Mouse (Mus musculus) MEL (cell line): ENCODE measurements around the gene Zfp157. TPM values are rescaled to one million over a fixed set of nuclear protein-coding genes. Genes with fewer than 3 reads are reported as not detected.
A peak's percentile ranks its signal among the peaks of the same experiment; 100 is the strongest.

ENCODE experiments used
- DNase-seq: peaks from one replicate; pipeline ENCODE4 v3.0.0; 2011; ENCODE audit warnings: low read depth, low spot score
- H3K27ac ChIP-seq: 2 replicates; pipeline ENCODE4 v1.5.1; 2012; ENCODE audit warnings: low read depth, mild to moderate bottlenecking, control low read depth, low read length, moderate library complexity; ENCODE audit not compliant: control insufficient read depth
- H3K27me3 ChIP-seq, 2 experiments: fragments of 150-350 bp in 1 of 2; sonication (generic) in 1 of 2; 2 replicates each; pipeline ENCODE4 v1.6.1; 2012; ENCODE audit warnings: low read length in 2 of 2, mild to moderate bottlenecking in 2 of 2, improper control_type of control experiment in 1 of 2, moderate library complexity in 1 of 2; ENCODE audit not compliant: insufficient read depth in 2 of 2, control insufficient read depth in 1 of 2
- H3K36me3 ChIP-seq, 2 experiments: 2 replicates each; pipeline ENCODE4 v1.6.1; 2012 to 2014; ENCODE audit warnings: low read length in 2 of 2, improper control_type of control experiment in 1 of 2, inconsistent platforms in 1 of 2, mild to moderate bottlenecking in 1 of 2; ENCODE audit not compliant: insufficient read depth in 2 of 2, control insufficient read depth in 1 of 2
- H3K4me1 ChIP-seq, 2 experiments: fragments of 150-350 bp in 1 of 2; sonication (generic) in 1 of 2; 2 replicates each; pipeline ENCODE4 v1.6.1; 2012; ENCODE audit warnings: low read length in 2 of 2, improper control_type of control experiment in 1 of 2, mild to moderate bottlenecking in 1 of 2; ENCODE audit not compliant: insufficient read depth in 2 of 2, control insufficient read depth in 1 of 2
- H3K4me3 ChIP-seq, 2 experiments: fragments of 150-350 bp in 1 of 2; sonication (generic) in 1 of 2; 2 replicates each; pipeline ENCODE4 v1.5.1; 2012; ENCODE audit warnings: low read depth in 2 of 2, low read length in 2 of 2, mild to moderate bottlenecking in 2 of 2, moderate library complexity in 2 of 2, control low read depth in 1 of 2, improper control_type of control experiment in 1 of 2; ENCODE audit not compliant: control insufficient read depth in 1 of 2, insufficient read depth in 1 of 2
- H3K79me2 ChIP-seq: 2 replicates; pipeline ENCODE4 v1.6.1; 2012; ENCODE audit warnings: mild to moderate bottlenecking, low read length, moderate library complexity; ENCODE audit not compliant: control insufficient read depth, poor library complexity, insufficient read depth
- H3K9ac ChIP-seq: 2 replicates; pipeline ENCODE4 v1.6.1; 2012; ENCODE audit warnings: low read depth, mild to moderate bottlenecking, control low read depth, low read length, moderate library complexity; ENCODE audit not compliant: control insufficient read depth, poor library complexity, severe bottlenecking
- H3K9me3 ChIP-seq: fragments of 150-350 bp; sonication (generic); replicated peaks from 2 replicates; pipeline ENCODE4 v1.6.1; 2012; ENCODE audit warnings: mild to moderate bottlenecking, low read length, improper control_type of control experiment, moderate library complexity; ENCODE audit not compliant: insufficient read depth
- BHLHE40 ChIP-seq: IDR thresholded peaks from 2 replicates; pipeline ENCODE4 v1.6.1; 2012; ENCODE audit warnings: low read depth, mild to moderate bottlenecking, inconsistent platforms, low read length, improper control_type of control experiment, borderline replicate concordance
- CHD1 ChIP-seq: IDR thresholded peaks from 2 replicates; pipeline ENCODE4 v1.6.1; 2012; ENCODE audit warnings: low read depth, mild to moderate bottlenecking, inconsistent platforms, low read length, improper control_type of control experiment
- CHD2 ChIP-seq: IDR thresholded peaks from 2 replicates; pipeline ENCODE4 v1.6.1; 2011; ENCODE audit warnings: low read length, improper control_type of control experiment
- CTCF ChIP-seq, 3 experiments: IDR thresholded peaks in 2 of 3; conservative IDR thresholded peaks in 1 of 3; 2 replicates each; pipeline ENCODE4 v1.5.1; 2011 to 2012; ENCODE audit warnings: low read length in 3 of 3, low read depth in 2 of 3, mild to moderate bottlenecking in 2 of 3, improper control_type of control experiment in 1 of 3, inconsistent platforms in 1 of 3, mixed read lengths in 1 of 3, moderate library complexity in 1 of 3; ENCODE audit not compliant: control insufficient read depth in 1 of 3, insufficient read depth in 1 of 3, poor library complexity in 1 of 3, severe bottlenecking in 1 of 3
- ELF1 ChIP-seq: IDR thresholded peaks from 2 replicates; pipeline ENCODE4 v1.6.1; 2014; ENCODE audit warnings: low read depth, mild to moderate bottlenecking, inconsistent platforms, low read length, improper control_type of control experiment, moderate library complexity
- EP300 ChIP-seq, 2 experiments: IDR thresholded peaks; 2 replicates each; pipeline ENCODE4 v1.6.1; 2011; ENCODE audit warnings: improper control_type of control experiment in 2 of 2, low read length in 2 of 2, low read depth in 1 of 2, mild to moderate bottlenecking in 1 of 2
- ETS1 ChIP-seq: IDR thresholded peaks from 2 replicates; pipeline ENCODE4 v1.6.1; 2012; ENCODE audit warnings: low read depth, mild to moderate bottlenecking, inconsistent platforms, low read length, improper control_type of control experiment, moderate library complexity
- GABPA ChIP-seq: IDR thresholded peaks from 2 replicates; pipeline ENCODE4 v1.6.1; 2012; ENCODE audit warnings: low read depth, mild to moderate bottlenecking, inconsistent platforms, low read length, improper control_type of control experiment, moderate library complexity
- GATA1 ChIP-seq: IDR thresholded peaks from 2 replicates; pipeline ENCODE4 v1.6.1; 2011; ENCODE audit warnings: low read depth, low read length, improper control_type of control experiment
- HCFC1 ChIP-seq: IDR thresholded peaks from 2 replicates; pipeline ENCODE4 v1.6.1; 2012; ENCODE audit warnings: low read depth, mild to moderate bottlenecking, inconsistent platforms, low read length, improper control_type of control experiment, moderate library complexity
- JUND ChIP-seq: IDR thresholded peaks from 2 replicates; pipeline ENCODE4 v1.6.1; 2011; ENCODE audit warnings: low read depth, mild to moderate bottlenecking, improper control_type of control experiment, low read length
- KAT2A ChIP-seq: conservative IDR thresholded peaks from 2 replicates; pipeline ENCODE4 v1.6.1; 2012; ENCODE audit warnings: low read depth, low read length, improper control_type of control experiment, inconsistent platforms
- MAFK ChIP-seq: IDR thresholded peaks from 2 replicates; pipeline ENCODE4 v1.6.1; 2011; ENCODE audit warnings: low read depth, mild to moderate bottlenecking, low read length, improper control_type of control experiment, borderline replicate concordance
- MAX ChIP-seq: IDR thresholded peaks from 2 replicates; pipeline ENCODE4 v1.6.1; 2011; ENCODE audit warnings: low read length, improper control_type of control experiment
- MAZ ChIP-seq: IDR thresholded peaks from 2 replicates; pipeline ENCODE4 v1.6.1; 2012; ENCODE audit warnings: low read depth, mild to moderate bottlenecking, inconsistent platforms, low read length, improper control_type of control experiment
- MEF2A ChIP-seq: IDR thresholded peaks from 2 replicates; pipeline ENCODE4 v1.6.1; 2014; ENCODE audit warnings: low read depth, mild to moderate bottlenecking, inconsistent platforms, low read length, improper control_type of control experiment; ENCODE audit not compliant: poor library complexity, insufficient replicate concordance, severe bottlenecking; ENCODE audit errors: extremely low read depth
- MXI1 ChIP-seq: IDR thresholded peaks from 2 replicates; pipeline ENCODE4 v1.6.1; 2011; ENCODE audit warnings: mild to moderate bottlenecking, low read depth, low read length, improper control_type of control experiment
- MYB ChIP-seq: IDR thresholded peaks from 2 replicates; pipeline ENCODE4 v1.6.1; 2011; ENCODE audit warnings: mild to moderate bottlenecking, low read depth, low read length, improper control_type of control experiment
- MYC ChIP-seq: IDR thresholded peaks from 2 replicates; pipeline ENCODE4 v1.6.1; 2011; ENCODE audit warnings: low read depth, mild to moderate bottlenecking, low read length, improper control_type of control experiment, moderate library complexity
- NRF1 ChIP-seq: IDR thresholded peaks from 2 replicates; pipeline ENCODE4 v1.6.1; 2014; ENCODE audit warnings: low read depth, mild to moderate bottlenecking, inconsistent platforms, low read length, improper control_type of control experiment, moderate library complexity; ENCODE audit not compliant: poor library complexity, insufficient read depth, severe bottlenecking
- POLR2AphosphoS5 ChIP-seq: IDR thresholded peaks from 2 replicates; pipeline ENCODE4 v1.6.1; 2012; ENCODE audit warnings: low read depth, borderline replicate concordance, mild to moderate bottlenecking, inconsistent platforms, low read length, moderate library complexity, mixed read lengths
- RAD21 ChIP-seq: IDR thresholded peaks from 2 replicates; pipeline ENCODE4 v1.6.1; 2011; ENCODE audit warnings: mild to moderate bottlenecking, low read depth, low read length, improper control_type of control experiment
- SIN3A ChIP-seq: IDR thresholded peaks from 2 replicates; pipeline ENCODE4 v1.6.1; 2012; ENCODE audit warnings: low read length, improper control_type of control experiment, inconsistent platforms
- SMC3 ChIP-seq: IDR thresholded peaks from 2 replicates; pipeline ENCODE4 v1.6.1; 2011; ENCODE audit warnings: low read depth, low read length, improper control_type of control experiment
- TAL1 ChIP-seq: IDR thresholded peaks from 2 replicates; pipeline ENCODE4 v1.6.1; 2012; ENCODE audit warnings: mild to moderate bottlenecking, inconsistent platforms, low read length, moderate library complexity, mixed read lengths
- TBP ChIP-seq: IDR thresholded peaks from 2 replicates; pipeline ENCODE4 v1.8.0; 2011; ENCODE audit warnings: low read depth, low read length, improper control_type of control experiment
- TCF12 ChIP-seq: IDR thresholded peaks from 2 replicates; pipeline ENCODE4 v1.6.1; 2014; ENCODE audit warnings: low read depth, mild to moderate bottlenecking, inconsistent platforms, low read length, improper control_type of control experiment, moderate library complexity
- UBTF ChIP-seq: IDR thresholded peaks from 2 replicates; pipeline ENCODE4 v1.6.1; 2012; ENCODE audit warnings: low read depth, mild to moderate bottlenecking, inconsistent platforms, low read length, improper control_type of control experiment, moderate library complexity, borderline replicate concordance; ENCODE audit not compliant: insufficient read depth
- USF1 ChIP-seq: IDR thresholded peaks from 2 replicates; pipeline ENCODE4 v1.6.1; 2014; ENCODE audit warnings: low read depth, mild to moderate bottlenecking, inconsistent platforms, low read length, improper control_type of control experiment, moderate library complexity
- USF2 ChIP-seq, 2 experiments: IDR thresholded peaks; 2 replicates each; pipeline ENCODE4 v1.6.1; 2011 to 2012; ENCODE audit warnings: improper control_type of control experiment in 2 of 2, low read length in 2 of 2, borderline replicate concordance in 1 of 2, inconsistent platforms in 1 of 2, low read depth in 1 of 2, mild to moderate bottlenecking in 1 of 2; ENCODE audit not compliant: insufficient read depth in 1 of 2
- ZC3H11A ChIP-seq: IDR thresholded peaks from 2 replicates; pipeline ENCODE4 v1.6.1; 2012; ENCODE audit warnings: low read depth, mild to moderate bottlenecking, inconsistent platforms, low read length, improper control_type of control experiment
- ZKSCAN1 ChIP-seq: IDR thresholded peaks from 2 replicates; pipeline ENCODE4 v1.6.1; 2012; ENCODE audit warnings: low read depth, mild to moderate bottlenecking, inconsistent platforms, low read length, improper control_type of control experiment, moderate library complexity
- ZMIZ1 ChIP-seq: IDR thresholded peaks from 2 replicates; pipeline ENCODE4 v1.6.1; 2012; ENCODE audit warnings: low read depth, mild to moderate bottlenecking, inconsistent platforms, low read length, improper control_type of control experiment, moderate library complexity
- ZNF384 ChIP-seq: IDR thresholded peaks from 2 replicates; pipeline ENCODE4 v1.6.1; 2012; ENCODE audit warnings: low read depth, mild to moderate bottlenecking, inconsistent platforms, low read length, improper control_type of control experiment
- polyA plus RNA-seq, 2 experiments: library from polyadenylated mRNA; stranded (reverse) in 1 of 2; unstranded in 1 of 2; fragments of >175 nt in 1 of 2; fragments of >200 nt in 1 of 2; gene quantifications; 2 replicates each; pipeline versions ENCODE4 v1.2.1 to v1.2.4; 2012; ENCODE audit warnings: low replicate concordance in 2 of 2, low read depth in 1 of 2; ENCODE audit not compliant: insufficient read length in 2 of 2, insufficient read depth in 1 of 2, missing spikeins in 1 of 2
- total RNA-seq: library from RNA; depleted of rRNA; stranded (reverse); fragments of 300-350 nt; gene quantifications from 2 replicates; pipeline ENCODE4 v1.2.3, GENCODE M21; 2012; rRNA removed

Gene Zfp157
- total RNA-seq (5.5 and 6.7 TPM in 2 replicates), polyA plus RNA-seq (1 to 10 TPM in 1 of 2 experiments, not detected in 1; 3.8 TPM)

DNA sequence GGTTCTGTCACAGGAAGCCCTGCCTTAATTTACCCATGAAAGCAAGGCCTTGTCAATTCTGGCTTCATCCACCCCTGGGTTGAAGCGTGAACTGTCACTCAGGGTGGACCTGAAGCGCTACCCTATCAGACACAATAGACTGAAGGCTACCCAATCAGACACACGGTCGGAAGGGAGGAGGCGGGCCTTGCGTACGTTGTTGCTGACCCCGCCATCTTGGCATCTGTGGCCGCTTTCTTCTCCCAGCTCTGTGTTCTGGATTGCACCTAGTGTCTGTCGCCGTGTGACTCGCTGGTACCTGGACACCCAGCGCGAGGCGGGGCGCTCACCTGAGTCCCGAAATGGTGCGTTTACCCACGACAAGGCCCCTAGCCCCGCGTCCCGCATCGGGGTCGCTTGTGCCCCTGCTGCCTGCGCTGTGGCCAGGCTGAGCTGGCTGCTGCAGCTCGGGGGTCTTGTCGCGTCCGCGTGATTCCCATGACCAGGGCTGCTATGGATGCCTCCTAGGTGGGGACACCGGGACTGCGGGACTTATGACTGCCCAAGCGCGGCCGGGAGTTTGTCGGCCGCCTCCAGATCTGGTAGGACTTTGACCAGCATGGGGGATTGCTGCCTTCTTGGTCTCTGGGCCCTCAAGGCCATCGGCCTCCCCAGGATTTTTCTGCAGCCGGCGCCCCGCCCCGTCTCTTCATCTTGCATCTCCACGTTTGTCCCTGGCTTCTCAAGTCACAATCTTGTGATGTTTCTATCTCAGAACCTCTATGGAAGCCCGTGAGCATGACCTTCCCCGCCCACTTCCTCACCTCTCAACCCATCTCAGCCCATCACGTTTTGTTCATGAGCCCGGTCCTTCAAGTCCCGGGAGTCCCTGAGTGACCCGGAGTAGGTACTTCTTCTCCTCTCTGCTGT, at the start of gene Zfp157:
Gene Zfp157 (plus strand): TSS at position 183 of the 909 bp plus-strand sequence.
- H3K79me2 ChIP-seq: peaks cover 11% of the 10 kb centered on the region
- peak within 1 kb of the TSS; percentile 92 to 98 for H3K4me3 ChIP-seq
- no peaks in the 10 kb centered on the region for H3K9me3 ChIP-seq
- no peaks in the 10 kb centered on the region for H3K27me3 ChIP-seq
- DNase-seq: peak; percentile 97
- peak within 1 kb of the TSS; percentile 94 for H3K9ac ChIP-seq
- peak within 1 kb of the TSS; percentile 56 for H3K27ac ChIP-seq
- peaks cover under 1 to 6% of the 10 kb centered on the region in 2 experiments for H3K36me3 ChIP-seq
- peaks cover 2 to 9% of the 10 kb centered on the region in 2 experiments; a peak in 2 of 4 replicates for H3K4me1 ChIP-seq
- TF ChIP-seq ZC3H11A (no peak), GATA1 (no peak), TAL1 (no peak), SMC3 (no peak), MXI1 (peak; percentile 57), CTCF (IDR thresholded peaks at IDR 0.05 in 2 of 3, conservative IDR thresholded peaks at IDR 0.05 in 1 of 3; ENCODE audit: control insufficient read depth in 1 of 3, insufficient read depth in 1 of 3, low read depth in 2 of 3, low read length in 3 of 3, poor library complexity in 1 of 3, severe bottlenecking in 1 of 3) (no peak), MEF2A (no peak), POLR2AphosphoS5 (no peak), MAZ (no peak), RAD21 (no peak), TCF12 (no peak), JUND (no peak), ETS1 (no peak), CHD2 (peak; percentile 50; the same call in 1 of the 2 replicates), TBP (0 out of 2 replicates have a peak, but pooled peaks have one; percentile 63), UBTF (no peak), USF2 (IDR thresholded peaks at IDR 0.05; ENCODE audit: borderline replicate concordance in 1 of 2, insufficient read depth in 1 of 2, low read depth in 1 of 2, low read length in 2 of 2) (no peak), CHD1 (no peak), MAX (no peak), HCFC1 (peak; percentile 75), BHLHE40 (no peak), ZNF384 (no peak), USF1 (no peak), ZKSCAN1 (no peak), ZMIZ1 (0 out of 2 replicates have a peak, but pooled peaks have one; percentile 48), GABPA (no peak), MYC (peak; percentile 53; the same call in 1 of the 2 replicates), MYB (no peak), KAT2A (no peak; the same call in 1 of the 2 replicates), EP300 (IDR thresholded peaks at IDR 0.05; ENCODE audit: low read depth in 1 of 2, low read length in 2 of 2) (no peak), MAFK (no peak), ELF1 (peak; percentile 53; the same call in 1 of the 2 replicates), NRF1 (0 out of 2 replicates have a peak, but pooled peaks have one; percentile 10), SIN3A (peak; percentile 51)
